Mouse (Mus musculus) megakaryocyte, adult 5-6 weeks (primary cell): ENCODE data around the gene Arx. TPM values are rescaled to one million over a fixed set of nuclear protein-coding genes. Genes with fewer than 3 reads are reported as not detected.

Experiments
- ATAC-seq: 2 replicates; pipeline ENCODE4 v1.8.0; 2016; ENCODE audit warnings: mild to moderate bottlenecking, inconsistent platforms; ENCODE audit not compliant: poor library complexity, severe bottlenecking
- total RNA-seq, 2 experiments: library from RNA; stranded (forward) in 1 of 2; stranded (reverse) in 1 of 2; fragments of 153-499, 151-499 nt in 1 of 2; fragments of 221-1000, 200-1000 nt in 1 of 2; gene quantifications; 2 replicates each; pipeline versions ENCODE4 v1.2.3 to v1.2.4; 2015 to 2017

Arx gene
- total RNA-seq (2015) (not detected in 2 replicates), total RNA-seq (2017) (not detected in 2 replicates)

- ATAC-seq: peak; percentile 82
Observed at GRCm38 (mm10) chrX:93286291-93286893, at the start of gene Arx. Arx (plus strand) TSS chrX:93286445.

GRCm38 (mm10) chrX:93251329-93251728 lies 34.9 kb upstream of the Arx start:
- ATAC-seq: no peak

GRCm38 (mm10) chrX:93275689-93276088 lies 10.6 kb upstream of the Arx start:
- ATAC-seq: no peak

- ATAC-seq: no peak
Observed at GRCm38 (mm10) chrX:93279940-93280339, 6.3 kb upstream of the Arx start.

- ATAC-seq: no peak
Observed at GRCm38 (mm10) chrX:93281028-93281723, 5.1 kb upstream of the Arx start.

DNA sequence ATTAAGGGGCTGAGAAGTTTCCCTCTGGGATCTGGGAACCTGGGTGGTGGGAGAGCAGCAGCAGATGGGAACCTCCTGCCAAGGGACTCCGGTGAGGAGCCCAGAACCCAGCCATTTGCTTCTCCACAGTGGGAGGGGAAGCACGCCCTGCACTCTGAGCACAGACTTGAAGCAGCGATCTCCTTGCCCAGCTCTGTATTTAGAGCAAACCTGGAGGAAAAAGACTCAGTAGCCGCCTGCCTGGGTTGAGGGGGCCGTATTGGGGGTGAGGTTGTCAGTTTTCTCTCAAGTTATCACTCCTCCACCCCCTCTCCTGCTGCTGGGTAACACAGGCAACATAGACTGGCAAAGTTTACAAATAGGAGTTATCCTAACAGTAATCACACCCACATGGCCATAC lies 4.5 kb upstream of the Arx start:
- no peak for ATAC-seq

DNA sequence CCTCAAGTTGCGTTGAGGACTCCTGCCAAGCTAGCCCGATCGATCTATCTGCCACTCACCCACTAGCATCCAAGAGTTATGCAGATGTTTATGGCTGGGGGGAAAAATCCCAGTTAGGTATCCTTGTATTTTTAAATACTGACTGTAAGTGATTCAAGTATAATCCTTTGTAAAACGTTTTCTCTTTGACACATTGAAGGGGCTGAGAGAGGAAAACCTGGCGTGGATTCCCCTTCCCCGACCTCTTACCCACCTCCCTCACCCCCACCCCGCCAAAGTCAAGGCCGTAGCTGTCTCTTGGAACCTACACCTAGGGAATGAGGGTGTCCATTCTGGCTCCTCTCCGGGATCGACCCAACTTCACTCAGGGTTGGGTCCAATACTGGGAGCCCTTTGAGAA lies 1.2 kb upstream of the Arx start:
- no peak for ATAC-seq

DNA sequence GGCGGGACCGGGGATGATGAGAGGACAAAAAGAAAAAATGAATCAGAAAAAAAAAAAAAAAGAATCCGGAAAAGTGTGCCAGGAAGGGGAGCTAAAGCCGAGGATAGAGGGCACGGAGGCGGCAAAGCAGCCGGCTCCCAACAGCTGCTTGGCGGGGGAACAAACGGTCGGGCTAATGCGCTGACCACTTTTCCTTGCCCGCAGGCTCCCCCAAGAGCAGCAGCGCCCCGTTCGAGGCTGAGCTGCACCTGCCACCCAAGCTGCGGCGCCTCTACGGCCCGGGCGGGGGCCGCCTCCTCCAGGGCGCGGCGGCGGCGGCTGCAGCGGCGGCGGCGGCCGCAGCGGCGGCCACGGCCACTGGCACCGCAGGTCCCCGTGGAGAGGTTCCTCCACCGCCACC lies 2.1 kb downstream of the Arx start:
- ATAC-seq: no peak

DNA sequence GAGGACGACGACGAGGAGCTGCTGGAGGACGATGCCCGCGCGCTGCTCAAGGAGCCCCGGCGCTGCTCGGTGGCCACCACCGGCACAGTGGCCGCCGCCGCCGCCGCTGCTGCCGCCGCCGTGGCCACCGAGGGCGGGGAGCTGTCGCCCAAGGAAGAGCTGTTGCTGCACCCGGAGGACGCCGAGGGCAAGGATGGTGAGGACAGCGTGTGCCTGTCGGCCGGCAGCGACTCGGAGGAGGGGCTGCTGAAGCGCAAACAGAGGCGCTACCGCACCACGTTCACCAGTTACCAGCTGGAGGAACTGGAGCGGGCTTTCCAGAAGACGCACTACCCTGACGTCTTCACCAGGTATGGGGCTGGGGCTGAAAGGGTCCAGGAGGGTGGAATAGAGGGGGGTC lies 2.8 kb downstream of the Arx start:
- ATAC-seq: no peak

- ATAC-seq: no peak
Observed at GRCm38 (mm10) chrX:93289851-93290380, 3.7 kb downstream of the Arx start.

DNA sequence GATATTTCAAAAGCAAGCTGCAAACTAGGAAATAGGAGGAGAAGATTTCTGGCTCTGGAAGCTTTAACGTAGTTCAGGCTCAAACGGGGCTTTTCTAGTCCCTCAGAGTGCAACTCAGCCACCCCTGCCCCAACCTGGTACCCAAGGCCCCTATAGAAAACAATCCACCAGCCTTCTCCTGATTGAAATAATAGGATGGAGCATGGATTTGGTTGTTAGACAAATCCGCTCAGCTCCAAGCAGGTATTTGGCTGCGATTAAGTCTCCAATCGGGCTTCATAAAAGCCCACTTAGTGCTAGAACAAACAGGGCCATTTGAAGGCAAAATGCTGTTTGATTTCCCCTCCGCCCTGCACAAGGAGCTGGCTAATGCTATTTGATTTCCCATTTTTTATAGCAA lies 5.8 kb downstream of the Arx start:
- no peak for ATAC-seq

DNA sequence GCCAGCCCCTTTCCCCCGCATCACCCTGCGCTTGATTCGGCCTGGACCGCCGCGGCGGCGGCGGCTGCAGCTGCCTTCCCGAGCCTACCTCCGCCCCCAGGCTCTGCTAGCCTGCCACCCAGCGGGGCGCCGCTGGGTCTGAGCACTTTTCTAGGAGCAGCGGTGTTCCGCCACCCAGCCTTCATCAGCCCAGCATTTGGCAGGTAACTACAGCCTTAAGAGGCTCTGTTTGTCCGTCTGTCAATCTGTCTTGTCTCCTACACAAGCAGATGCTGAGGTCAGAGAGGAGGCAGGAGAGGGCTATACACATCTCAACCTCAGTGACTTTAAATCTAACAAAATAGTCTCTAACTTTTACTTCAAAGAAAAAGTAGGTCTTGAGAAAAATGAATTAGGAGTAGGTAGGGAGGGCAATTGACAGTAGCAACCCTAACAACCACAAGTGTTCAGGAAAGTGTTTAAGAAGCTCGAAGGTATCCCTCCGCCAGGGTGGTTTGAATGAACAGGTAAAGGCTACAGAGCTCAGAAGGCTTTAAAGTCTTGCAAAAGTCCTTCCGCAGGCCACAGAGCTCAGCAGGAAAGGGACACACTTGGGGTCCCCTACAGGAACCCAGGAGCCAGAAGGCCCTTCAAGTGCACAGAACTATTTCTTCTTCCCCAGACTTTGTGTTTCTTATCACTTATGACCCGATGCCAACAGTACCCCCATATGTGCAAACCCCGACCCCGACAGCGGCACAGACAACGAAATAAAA lies 8.7 kb downstream of the Arx start:
- no peak for ATAC-seq

GRCm38 (mm10) chrX:93295819-93296218 lies 9.6 kb downstream of the Arx start:
- no peak for ATAC-seq

GRCm38 (mm10) chrX:93297001-93297441 lies 10.8 kb downstream of the Arx start:
- ATAC-seq: no peak

GRCm38 (mm10) chrX:93299046-93299626 lies 12.9 kb downstream of the Arx start:
- ATAC-seq: no peak

GRCm38 (mm10) chrX:93299771-93300170 lies 13.5 kb downstream of the Arx start:
- no peak for ATAC-seq

- no peak for ATAC-seq
Observed at GRCm38 (mm10) chrX:93300183-93300815, 14.1 kb downstream of the Arx start.

GRCm38 (mm10) chrX:93301798-93302197 lies 15.6 kb downstream of the Arx start:
- ATAC-seq: no peak

DNA sequence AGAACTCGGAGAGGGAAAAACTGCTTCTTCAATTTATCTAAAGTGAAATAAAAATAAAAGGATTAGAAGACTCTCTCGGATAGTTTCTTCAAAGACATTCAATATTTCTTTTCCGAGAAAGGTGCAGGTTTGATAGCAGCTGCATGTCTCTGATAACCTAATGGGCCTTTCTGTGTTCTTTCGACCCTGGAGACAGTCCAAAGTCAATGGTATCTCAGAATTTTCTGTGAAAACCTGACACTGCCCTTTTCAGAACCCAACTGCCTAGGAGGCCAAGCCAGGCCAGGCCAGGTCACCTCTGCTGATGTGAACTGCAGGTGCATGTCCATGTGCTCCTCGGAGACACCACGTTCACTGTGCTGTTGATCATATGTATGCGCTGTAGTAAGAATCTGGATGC lies 19.5 kb downstream of the Arx start:
- ATAC-seq: no peak

DNA sequence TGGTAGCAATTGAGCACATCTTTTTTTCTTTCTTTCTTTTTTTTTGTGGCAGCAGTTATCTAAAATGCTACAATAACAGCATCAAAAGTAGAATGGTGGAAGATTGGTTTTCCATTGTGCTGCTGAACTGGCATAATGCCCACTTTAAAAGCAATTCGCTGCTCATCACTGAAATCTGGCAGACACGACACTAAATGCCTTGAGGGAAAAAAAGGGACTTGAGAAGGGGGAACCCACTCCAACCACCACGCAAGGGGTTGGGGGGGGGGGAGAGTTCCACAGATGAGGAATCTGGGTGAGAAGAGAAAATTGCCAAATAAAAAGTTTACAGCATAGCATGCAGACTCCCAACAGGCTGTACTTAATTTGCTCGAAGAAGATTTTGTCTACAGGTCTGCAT lies 31.3 kb downstream of the Arx start:
- ATAC-seq: no peak

GRCm38 (mm10) chrX:93319979-93320378 lies 33.7 kb downstream of the Arx start:
- ATAC-seq: no peak
